Mouse (Mus musculus): Measurements from ENCODE around the gene Numa1.
"Not testable (repeated sequence)": the region's sequence is repeated elsewhere in the genome, so short reads cannot be mapped to it uniquely, and the experiment has no call there.

The Numa1 gene

DNA sequence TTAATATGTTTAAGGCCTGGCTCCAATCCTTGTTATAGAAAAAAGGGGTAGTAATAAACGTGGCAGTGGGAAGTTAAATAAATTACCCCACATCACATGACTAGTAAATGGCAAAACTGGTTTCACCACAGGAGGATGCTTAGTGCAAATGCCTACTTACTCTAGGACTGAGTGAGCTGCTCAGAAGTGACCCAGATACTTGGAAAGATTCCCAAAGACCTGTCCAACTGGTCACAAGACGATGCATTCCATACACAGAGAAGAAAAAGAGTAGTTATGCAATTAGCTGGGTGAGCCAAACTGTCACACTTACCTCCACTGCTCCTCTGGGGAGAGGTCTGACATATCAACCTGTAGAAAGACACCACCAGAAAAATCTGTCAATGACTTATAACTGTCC lies 108.4 kb downstream of the Numa1 start:
- DNase-seq (ENCODE audit: low spot score in 2 of 2): no peak

DNA sequence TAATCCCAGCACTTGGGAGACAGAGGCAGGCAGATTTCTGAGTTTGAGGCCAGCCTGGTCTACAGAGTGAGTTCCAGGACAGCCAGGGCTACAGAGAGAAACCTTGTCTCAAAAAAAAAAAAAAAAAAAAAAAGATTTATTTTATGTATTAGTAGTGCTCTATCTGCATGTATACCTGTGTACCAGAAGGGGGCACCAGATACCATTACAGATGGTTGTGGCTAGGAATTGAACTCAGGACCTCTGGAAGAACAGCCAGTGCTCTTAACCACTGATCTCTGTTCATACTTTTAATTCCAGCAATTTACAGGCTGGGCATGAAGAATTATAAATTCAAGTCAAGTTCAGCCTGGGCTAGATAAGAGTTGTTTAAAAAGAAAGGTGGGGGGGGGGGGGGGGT lies 114.6 kb downstream of the Numa1 start:
- not testable (repeated sequence) for DNase-seq (ENCODE audit: low spot score in 2 of 2)

DNA sequence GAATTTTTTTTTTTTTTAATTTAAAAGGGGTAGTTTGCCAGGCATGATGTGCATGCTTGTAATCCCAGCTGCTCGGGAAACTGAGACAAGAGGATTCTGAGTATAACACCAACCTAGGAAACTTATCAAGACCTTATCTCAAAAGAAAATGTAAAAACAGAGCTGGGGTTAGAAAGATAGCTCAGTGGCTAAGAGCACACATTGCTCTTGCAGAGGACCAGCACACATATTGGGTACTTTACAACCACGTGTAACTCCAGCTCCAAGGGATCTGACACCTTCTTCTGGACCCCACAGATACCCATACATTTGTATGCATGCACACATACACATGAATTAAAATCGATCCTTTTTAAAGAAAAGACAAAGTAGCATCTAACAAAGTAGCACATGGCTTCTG lies 127.4 kb downstream of the Numa1 start:
- no peak for DNase-seq (ENCODE audit: low spot score in 2 of 2)

DNA sequence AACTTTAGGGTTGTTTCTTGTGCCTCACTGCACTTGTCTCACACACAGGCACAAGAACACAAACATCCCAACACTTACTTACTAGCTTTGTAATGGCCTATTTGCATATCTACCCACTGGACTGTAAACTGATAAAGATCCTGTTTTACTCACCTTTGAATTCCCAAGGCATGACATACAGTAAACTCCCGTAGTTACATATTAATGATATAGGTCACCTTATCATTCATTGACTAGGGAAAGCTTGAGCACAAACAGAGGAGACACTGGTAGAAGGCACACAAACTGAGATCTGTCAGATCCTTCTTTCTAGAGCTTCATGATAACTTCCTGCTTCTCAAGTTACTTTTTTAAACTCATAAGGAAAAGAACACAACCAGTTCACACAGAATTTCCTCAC lies 128.3 kb downstream of the Numa1 start:
- no peak for DNase-seq (ENCODE audit: low spot score in 2 of 2)

DNA sequence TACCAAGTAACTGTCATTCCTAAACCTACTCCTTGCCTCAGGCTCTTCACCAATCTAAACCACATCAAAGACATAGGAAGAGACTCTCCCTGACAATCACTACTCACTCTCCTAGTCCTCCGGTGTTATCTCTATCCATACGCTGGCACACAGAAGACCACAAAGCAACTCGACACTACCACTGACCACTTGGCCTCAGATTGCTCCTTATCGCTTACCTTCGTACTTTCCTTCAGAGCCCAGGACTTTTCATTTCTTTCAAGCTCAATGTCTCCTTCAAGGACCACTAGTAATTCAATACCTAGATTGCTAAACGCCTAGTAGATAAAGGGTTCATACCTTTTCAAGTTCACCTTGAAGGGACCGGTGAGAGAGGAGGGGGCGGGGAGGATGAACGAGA lies 130.0 kb downstream of the Numa1 start:
- DNase-seq (ENCODE audit: low spot score in 2 of 2): no peak

Data from urinary bladder, postnatal 4 days (tissue).